ENCODE assay signal across 19 mouse cellular contexts in genomic region chr15:67305681-67306080, GRCm38 (mm10).
DNase-seq lines count a peak whose midpoint lies in the region; ATAC-seq and TF ChIP-seq lines count a peak whose summit lies in the region.
"Had no signal": no experiment of that assay in that cellular context is flagged by ENCODE, and none has a peak within 500 bp of the region (broad histone marks: within the 10 kb centered on the region; RNA-seq: fewer than 3 reads in every experiment).

No protein-coding gene starts in this region.

- no peak for ATAC-seq in kidney, embryonic 14.5 days (ENCODE audit: low FRiP score, low TSS enrichment)
- no peak for ATAC-seq in lung, embryonic 14.5 days (ENCODE audit: insufficient read depth)
- ATAC-seq: forebrain, embryonic 13.5 days; forebrain, postnatal 0 days had no signal

- H3K9me3 ChIP-seq in kidney, embryonic 14.5 days (ENCODE audit: control insufficient read depth, low read length) = no peaks in the 10 kb centered on the region
- no peaks in the 10 kb centered on the region for H3K9me3 ChIP-seq in lung, embryonic 14.5 days (ENCODE audit: low read depth, low read length)
- H3K9me3 ChIP-seq: embryonic facial prominence, embryonic 10.5 days; forebrain, embryonic 13.5 days; heart, embryonic 15.5 days; hindbrain, embryonic 13.5 days had no signal

- H3K4me3 ChIP-seq in kidney, adult 2 months (ENCODE audit: insufficient read depth, low read depth, low read length) = no peak overlapping the region
- H3K4me3 ChIP-seq in kidney, embryonic 14.5 days (ENCODE audit: low read length) = no peak overlapping the region
- H3K4me3 ChIP-seq in lung, embryonic 14.5 days (ENCODE audit: low read depth, low read length) = no peak overlapping the region
- H3K4me3 ChIP-seq: embryonic facial prominence, embryonic 10.5 days; forebrain, embryonic 13.5 days; heart, adult 2 months; heart, embryonic 15.5 days; hindbrain, embryonic 13.5 days had no signal

- no peak overlapping the region for H3K4me2 ChIP-seq in kidney, embryonic 14.5 days (replicated peaks; ENCODE audit: low read depth, low read length)
- H3K4me2 ChIP-seq in lung, embryonic 14.5 days = no peak overlapping the region
- H3K4me2 ChIP-seq: forebrain, embryonic 13.5 days; heart, embryonic 11.5 days; heart, embryonic 15.5 days; hindbrain, embryonic 13.5 days had no signal

- no peaks in the 10 kb centered on the region for H3K27me3 ChIP-seq in kidney, adult 2 months (replicated peaks; ENCODE audit: control insufficient read depth, insufficient read depth, low read length)
- H3K27me3 ChIP-seq in kidney, embryonic 14.5 days (ENCODE audit: control insufficient read depth, insufficient read depth, low read length) = no peaks in the 10 kb centered on the region
- no peaks in the 10 kb centered on the region for H3K27me3 ChIP-seq in lung, embryonic 14.5 days (ENCODE audit: insufficient read depth, low read length)
- H3K27me3 ChIP-seq: CH12.LX; forebrain, embryonic 13.5 days; heart, embryonic 15.5 days; hindbrain, embryonic 13.5 days had no signal

- peak; percentile 2 for DNase-seq in kidney, adult 2 months
- peak; percentile 43 for DNase-seq in lung, embryonic 14.5 days
- DNase-seq in lung, postnatal 4 days = no peak
- peak; percentile 41 for DNase-seq in adipocyte (ENCODE audit: low spot score)
- no peak for DNase-seq in cerebellum, postnatal 14 days
- DNase-seq: adrenal gland, postnatal 14 days; cerebellum, adult 18-20 months; cerebellum, adult 9-11 months; forebrain, postnatal 0 days; gastrocnemius, postnatal 14 days; heart, adult 2 months; heart, postnatal 14 days had no signal

- no peak overlapping the region for H3K9ac ChIP-seq in kidney, embryonic 14.5 days (ENCODE audit: low read depth, low read length)
- no peak overlapping the region for H3K9ac ChIP-seq in lung, embryonic 14.5 days
- H3K9ac ChIP-seq: forebrain, embryonic 13.5 days; forebrain, postnatal 0 days; heart, embryonic 15.5 days; hindbrain, embryonic 13.5 days had no signal

- H3K4me1 ChIP-seq in kidney, adult 2 months (ENCODE audit: control insufficient read depth, insufficient read depth, low read length) = no peaks in the 10 kb centered on the region
- H3K4me1 ChIP-seq in kidney, embryonic 14.5 days (ENCODE audit: control insufficient read depth, insufficient read depth, low read length) = peaks cover 13% of the 10 kb centered on the region; the same call in 1 of the 2 replicates
- H3K4me1 ChIP-seq in lung, embryonic 14.5 days (ENCODE audit: insufficient read depth) = no peaks in the 10 kb centered on the region; the same call in 1 of the 2 replicates
- H3K4me1 ChIP-seq: forebrain, embryonic 13.5 days; hindbrain, embryonic 13.5 days had no signal

- no peak overlapping the region for H3K27ac ChIP-seq in kidney, adult 2 months (ENCODE audit: insufficient read depth, low read depth, low read length)
- no peak overlapping the region for H3K27ac ChIP-seq in kidney, embryonic 14.5 days (ENCODE audit: low read depth, low read length)
- H3K27ac ChIP-seq in lung, embryonic 14.5 days (ENCODE audit: low read depth) = no peak overlapping the region
- H3K27ac ChIP-seq: embryonic facial prominence, embryonic 10.5 days; forebrain, embryonic 13.5 days; heart, adult 2 months; heart, embryonic 15.5 days; hindbrain, embryonic 13.5 days had no signal

- no peaks in the 10 kb centered on the region for H3K36me3 ChIP-seq in kidney, adult 2 months (ENCODE audit: control insufficient read depth, insufficient read depth, low read length)
- no peaks in the 10 kb centered on the region for H3K36me3 ChIP-seq in kidney, embryonic 14.5 days (ENCODE audit: control insufficient read depth, insufficient read depth, low read length)
- H3K36me3 ChIP-seq in lung, embryonic 14.5 days (ENCODE audit: insufficient read depth) = no peaks in the 10 kb centered on the region
- H3K36me3 ChIP-seq: embryonic facial prominence, embryonic 10.5 days; heart, embryonic 15.5 days; hindbrain, embryonic 13.5 days had no signal

- TF ChIP-seq CTCF in kidney, adult 2 months (conservative IDR thresholded peaks at IDR 0.05; ENCODE audit: insufficient read depth, insufficient read length, low read depth, low read length) = no peak
- TF ChIP-seq CTCF in lung, embryonic 14.5 days (IDR thresholded peaks at IDR 0.05; ENCODE audit: low read depth) = no peak

- 52% methylated on average over 1 of the region's 1 CpGs for WGBS in kidney, adult 2 months
- WGBS in kidney, embryonic 14.5 days = 54% methylated on average over 1 of the region's 1 CpGs
- 45% methylated on average over 1 of the region's 1 CpGs for WGBS in lung, embryonic 14.5 days

- no peak for TF ChIP-seq POLR2A in kidney, adult 2 months (IDR thresholded peaks at IDR 0.05; ENCODE audit: low read depth, low read length)

Comparison
In these comparisons a context has a peak if more than half of its experiments do, and no peak if none do; other contexts are left out.
1. DNase-seq: peak in kidney, adult 2 months (single experiment), lung, embryonic 14.5 days (single experiment) and adipocyte (single experiment); none in lung, postnatal 4 days (0 of 2) and cerebellum, postnatal 14 days (0 of 2).